Mouse (Mus musculus) ES-E14 (cell line): ENCODE results near the gene Atf7ip2.

Source experiments
- CHD2 ChIP-seq: IDR thresholded peaks from 2 replicates; pipeline ENCODE4 v1.6.1; 2014; ENCODE audit warnings: mild to moderate bottlenecking, low read depth, low read length, inconsistent platforms
- HCFC1 ChIP-seq: IDR thresholded peaks from 2 replicates; pipeline ENCODE4 v1.6.1; 2012; ENCODE audit warnings: low read length, inconsistent platforms, borderline replicate concordance; ENCODE audit not compliant: insufficient read depth
- MAFK ChIP-seq: IDR thresholded peaks from 2 replicates; pipeline ENCODE4 v1.6.1; 2014; ENCODE audit warnings: mild to moderate bottlenecking, low read depth, low read length, inconsistent platforms; ENCODE audit not compliant: insufficient read depth
- ZC3H11A ChIP-seq: IDR thresholded peaks from 2 replicates; pipeline ENCODE4 v1.6.1; 2012; ENCODE audit warnings: low read depth, mild to moderate bottlenecking, inconsistent platforms, low read length, borderline replicate concordance
- ZNF384 ChIP-seq: IDR thresholded peaks from 2 replicates; pipeline ENCODE4 v1.6.1; 2012; ENCODE audit warnings: low read depth, low read length, inconsistent platforms

DNA sequence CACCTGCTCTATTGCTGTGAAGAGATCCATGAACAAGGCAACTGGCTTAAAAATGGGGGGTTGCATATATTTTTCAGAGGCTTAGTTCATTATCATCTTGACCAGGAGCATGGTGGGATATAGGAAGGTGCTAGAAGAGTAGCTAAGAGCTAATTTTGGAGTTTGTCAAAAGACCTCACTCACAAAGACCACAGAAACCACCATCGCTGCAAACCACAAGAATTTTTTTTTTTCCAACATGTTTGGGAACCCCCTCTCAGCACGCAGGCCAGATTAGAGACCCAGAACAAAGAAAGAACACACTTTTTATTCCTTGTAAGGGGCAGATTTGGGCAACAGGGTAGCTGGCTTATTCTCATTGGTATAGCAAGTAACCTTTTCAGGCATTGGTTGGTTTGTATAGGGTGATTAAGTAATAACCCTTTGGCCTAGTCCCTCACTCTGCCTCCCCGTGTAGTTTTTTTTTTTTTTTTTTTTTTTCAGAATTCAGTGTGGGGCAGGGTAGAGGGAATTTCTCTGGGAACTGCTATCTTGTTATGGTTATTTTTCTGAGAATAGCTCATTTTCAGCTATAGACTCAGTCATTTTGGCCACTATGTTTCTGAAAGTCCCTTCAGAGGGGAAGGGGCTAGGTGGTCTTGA lies 20.2 kb upstream of the Atf7ip2 start:
- TF ChIP-seq MAFK: no peak
- TF ChIP-seq HCFC1: no peak
- TF ChIP-seq ZNF384: peak; percentile 29
- TF ChIP-seq ZC3H11A: no peak
- TF ChIP-seq CHD2: no peak
